Mouse (Mus musculus) stomach, postnatal 0 days (tissue): ENCODE results near the gene Ankrd13b.

Experiments used
- CTCF ChIP-seq: IDR thresholded peaks from 2 replicates; pipeline ENCODE4 v1.5.1; 2016; ENCODE audit warnings: antibody characterized with exemption, low read depth, mild to moderate bottlenecking, moderate library complexity
- EP300 ChIP-seq: optimal IDR thresholded peaks from 2 replicates; pipeline ENCODE3; 2016; ENCODE audit warnings: antibody characterized with exemption

DNA sequence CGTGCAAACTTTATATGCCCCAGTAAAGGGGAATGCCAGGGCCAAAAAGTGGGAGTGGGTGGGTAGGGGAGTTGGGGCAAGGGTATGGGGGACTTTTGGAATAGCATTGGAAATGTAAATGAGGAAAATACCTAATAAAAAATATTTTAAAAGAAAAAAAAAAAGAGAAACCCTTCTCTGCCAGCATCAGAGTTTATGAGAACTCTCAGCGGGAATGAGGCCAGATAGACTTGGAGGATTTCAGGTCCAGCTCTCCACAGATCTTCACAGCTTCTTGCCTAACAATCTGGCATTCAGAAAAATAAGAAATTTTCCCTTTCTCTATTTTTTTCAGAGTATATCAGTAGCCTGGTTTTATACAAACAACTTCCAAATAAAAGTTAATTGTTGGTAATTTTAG is 52.5 kb downstream of the Ankrd13b start:
- TF ChIP-seq EP300 (no peak), CTCF (no peak)
